Mouse (Mus musculus) limb, embryonic 14.5 days (tissue): ENCODE data around the gene Erh. TPM values are rescaled to one million over a fixed set of nuclear protein-coding genes. Genes with fewer than 3 reads are reported as not detected.

Source experiments
- ATAC-seq: fragments of 200-750 bp; cut with Nextera tagmentation; 2 replicates; pipeline ENCODE4 v1.8.0; 2017; ENCODE audit warnings: low read depth, moderate number of reproducible peaks, moderate TSS enrichment; ENCODE audit not compliant: low FRiP score
- DNase-seq: peaks from one replicate; pipeline ENCODE4 v3.0.0-alpha.2; 2015; ENCODE audit warnings: low spot score
- H3K27ac ChIP-seq: fragments of 300-500 bp; sonication (generic); replicated peaks from 2 replicates; pipeline ENCODE4 v1.5.1; 2014; ENCODE audit warnings: low read depth, mild to moderate bottlenecking, low read length, moderate library complexity, mixed read lengths
- H3K27me3 ChIP-seq: fragments of 300-500 bp; sonication (generic); 2 replicates; pipeline ENCODE4 v1.6.1; 2014; ENCODE audit warnings: low read length, mixed read lengths; ENCODE audit not compliant: control insufficient read depth, insufficient read depth
- H3K36me3 ChIP-seq: fragments of 300-500 bp; sonication (generic); 2 replicates; pipeline ENCODE4 v1.6.1; 2014; ENCODE audit warnings: mild to moderate bottlenecking, low read length, moderate library complexity, mixed read lengths; ENCODE audit not compliant: control insufficient read depth, insufficient read depth
- H3K4me1 ChIP-seq: fragments of 300-500 bp; sonication (generic); 2 replicates; pipeline ENCODE4 v1.6.1; 2014; ENCODE audit warnings: antibody characterized with exemption, low read length, mixed read lengths; ENCODE audit not compliant: control insufficient read depth, insufficient read depth
- H3K4me2 ChIP-seq: fragments of 300-500 bp; sonication (generic); replicated peaks from 2 replicates; pipeline ENCODE4 v1.6.1; 2014; ENCODE audit warnings: low read depth, mild to moderate bottlenecking, low read length, moderate library complexity; ENCODE audit not compliant: severe bottlenecking
- H3K4me3 ChIP-seq: fragments of 300-500 bp; sonication (generic); replicated peaks from 2 replicates; pipeline ENCODE4 v1.5.1; 2014; ENCODE audit warnings: low read length
- H3K9ac ChIP-seq: fragments of 300-500 bp; sonication (generic); 2 replicates; pipeline ENCODE4 v1.6.1; 2014; ENCODE audit warnings: mild to moderate bottlenecking, low read depth, low read length, moderate library complexity; ENCODE audit not compliant: severe bottlenecking
- H3K9me3 ChIP-seq: fragments of 300-500 bp; sonication (generic); 2 replicates; pipeline ENCODE4 v1.6.1; 2016; ENCODE audit warnings: low read length; ENCODE audit not compliant: control insufficient read depth
- POLR2A ChIP-seq: fragments of 200-500 bp; IDR thresholded peaks from 2 replicates; pipeline ENCODE4 v1.8.0; 2012; ENCODE audit warnings: inconsistent platforms, mild to moderate bottlenecking, moderate library complexity, borderline replicate concordance; ENCODE audit not compliant: insufficient read depth, insufficient read length; ENCODE audit errors: extremely low read depth
- WGBS: fragments of 180-500 bp; shearing (Covaris S2); extraction: QIAGEN DNeasy Blood & Tissue Kit; methylation state at CpG from one replicate; pipeline ENCODE4 v1.1.7; 2014; 5-methylcytosine and 5-hydroxymethylcytosine counted together
- polyA plus RNA-seq, 2 experiments: library from polyadenylated mRNA; depleted of rRNA in 1 of 2; stranded (reverse) in 1 of 2; unstranded in 1 of 2; fragments of >200 nt; fragmentation: Nextera tagmentation in 1 of 2; extraction: Ambion mirVana in 1 of 2; gene quantifications; 2 replicates each; pipeline versions ENCODE4 v1.2.1 to v1.2.3; 2012 to 2014

Gene Erh
- polyA plus RNA-seq, 2 experiments = 285 to 355 TPM

- Histone ChIP-seq H3K4me1 (no peaks in the 10 kb centered on the region), H3K27ac (no peak overlapping the region), H3K9me3 (no peaks in the 10 kb centered on the region), H3K9ac (no peak overlapping the region), H3K4me3 (no peak overlapping the region), H3K4me2 (no peak overlapping the region), H3K27me3 (no peaks in the 10 kb centered on the region), H3K36me3 (peaks cover 41% of the 10 kb centered on the region)
- TF ChIP-seq POLR2A = no peak
- no peak for ATAC-seq
- WGBS = 80% methylated on average over 2 of the region's 2 CpGs
- DNase-seq = no peak
Observed at GRCm38 (mm10) chr12:80663935-80664334, 19.8 kb upstream of the Erh start.

- Histone ChIP-seq H3K9ac (no peak overlapping the region), H3K4me1 (no peaks in the 10 kb centered on the region), H3K27ac (no peak overlapping the region), H3K36me3 (peaks cover 28% of the 10 kb centered on the region), H3K9me3 (no peaks in the 10 kb centered on the region), H3K4me3 (no peak overlapping the region), H3K27me3 (no peaks in the 10 kb centered on the region), H3K4me2 (no peak overlapping the region)
- DNase-seq (no peak), ATAC-seq (no peak)
- WGBS = 96% methylated on average over 10 of the region's 10 CpGs
- TF ChIP-seq POLR2A = no peak
Observed at GRCm38 (mm10) chr12:80662322-80662721, 18.2 kb upstream of the Erh start.

- Histone ChIP-seq H3K4me3 (no peak overlapping the region), H3K4me2 (no peak overlapping the region), H3K4me1 (no peaks in the 10 kb centered on the region), H3K9me3 (no peaks in the 10 kb centered on the region), H3K9ac (no peak overlapping the region), H3K36me3 (peaks cover 10% of the 10 kb centered on the region), H3K27ac (no peak overlapping the region), H3K27me3 (no peaks in the 10 kb centered on the region)
- 88% methylated on average over 6 of the region's 6 CpGs for WGBS
- no peak for DNase-seq
- TF ChIP-seq POLR2A = no peak
- no peak for ATAC-seq
Observed at GRCm38 (mm10) chr12:80658661-80659060, 14.5 kb upstream of the Erh start.

- no peaks in the 10 kb centered on the region for H3K27me3 ChIP-seq
- WGBS = 94% methylated on average over 3 of the region's 3 CpGs
- H3K4me2 ChIP-seq = no peak overlapping the region
- H3K9me3 ChIP-seq = no peaks in the 10 kb centered on the region
- TF ChIP-seq POLR2A = no peak
- no peak overlapping the region for H3K9ac ChIP-seq
- H3K36me3 ChIP-seq = no peaks in the 10 kb centered on the region
- DNase-seq (no peak), ATAC-seq (no peak)
- no peaks in the 10 kb centered on the region for H3K4me1 ChIP-seq
- H3K27ac ChIP-seq = no peak overlapping the region
- H3K4me3 ChIP-seq = no peak overlapping the region
Observed at GRCm38 (mm10) chr12:80654659-80655025, 10.5 kb upstream of the Erh start.

GRCm38 (mm10) chr12:80653951-80654658, 10.0 kb upstream of the Erh start:
- Histone ChIP-seq H3K4me3 (no peak overlapping the region), H3K4me2 (no peak overlapping the region), H3K9ac (no peak overlapping the region), H3K4me1 (no peaks in the 10 kb centered on the region), H3K36me3 (no peaks in the 10 kb centered on the region; the same call in 1 of the 2 replicates), H3K27me3 (no peaks in the 10 kb centered on the region), H3K27ac (no peak overlapping the region), H3K9me3 (no peaks in the 10 kb centered on the region)
- ATAC-seq = no peak
- 90% methylated on average over 7 of the region's 7 CpGs for WGBS
- no peak for TF ChIP-seq POLR2A
- no peak for DNase-seq
